Mouse (Mus musculus) kidney, adult 11 months (tissue): Measurements from ENCODE around the gene Polr2g.
A peak's percentile ranks its signal among the peaks of the same experiment; 100 is the strongest.
"Not testable (repeated sequence)": the region's sequence is repeated elsewhere in the genome, so short reads cannot be mapped to it uniquely, and the experiment has no call there.

ENCODE experiments used
- DNase-seq: peaks from one replicate; pipeline ENCODE4 v3.0.0; 2022

The Polr2g gene

GRCm38 (mm10) chr19:8798264-8798946 lies at the start of gene Polr2g:
TSS of gene Polr2g (minus strand) at chr19:8798577.
- DNase-seq = peak; percentile 93

- DNase-seq = peak; percentile 44
These were observed 46.2 kb upstream of the Polr2g start for GRCm38 (mm10) chr19:8844371-8845129.

- no peak for DNase-seq
These were observed 44.6 kb upstream of the Polr2g start for GRCm38 (mm10) chr19:8842961-8843360.

- DNase-seq = no peak
These were observed 42.6 kb upstream of the Polr2g start for GRCm38 (mm10) chr19:8841012-8841411.

GRCm38 (mm10) chr19:8839908-8840791 lies 41.8 kb upstream of the Polr2g start:
- peak; percentile 85 for DNase-seq

GRCm38 (mm10) chr19:8839103-8839907 lies 40.9 kb upstream of the Polr2g start, which contains the start of gene Gng3:
TSS of gene Gng3 (minus strand) at chr19:8839194.
- DNase-seq = no peak

- DNase-seq = peak; percentile 68
These were observed 39.8 kb upstream of the Polr2g start for GRCm38 (mm10) chr19:8838041-8838730.

- DNase-seq = peak; percentile 88
These were observed 38.9 kb upstream of the Polr2g start, which contains the start of gene Bscl2 for GRCm38 (mm10) chr19:8837251-8837791. TSS of gene Bscl2 (plus strand) at chr19:8837467.

- DNase-seq = not testable (repeated sequence)
These were observed 38.0 kb upstream of the Polr2g start for GRCm38 (mm10) chr19:8836327-8836726.

GRCm38 (mm10) chr19:8832971-8833370 lies 34.6 kb upstream of the Polr2g start:
- no peak for DNase-seq

GRCm38 (mm10) chr19:8831262-8831661 lies 32.9 kb upstream of the Polr2g start:
- DNase-seq = no peak

GRCm38 (mm10) chr19:8830664-8831063 lies 32.3 kb upstream of the Polr2g start:
- no peak for DNase-seq

- no peak for DNase-seq
These were observed 31.3 kb upstream of the Polr2g start, which contains the start of gene AC129217.1 for GRCm38 (mm10) chr19:8829660-8830059. TSS of gene AC129217.1 (plus strand) at chr19:8829773.

GRCm38 (mm10) chr19:8822696-8823095 lies 24.3 kb upstream of the Polr2g start:
- no peak for DNase-seq

- peak; percentile 54 for DNase-seq
These were observed 22.8 kb upstream of the Polr2g start for GRCm38 (mm10) chr19:8821146-8821545.

GRCm38 (mm10) chr19:8820424-8820956 lies 22.1 kb upstream of the Polr2g start:
- DNase-seq = peak; percentile 43

GRCm38 (mm10) chr19:8819596-8820423 lies 21.4 kb upstream of the Polr2g start, which contains the start of gene Hnrnpul2:
TSS of gene Hnrnpul2 (plus strand) at chr19:8820010.
- DNase-seq = peak; percentile 99

- peak; percentile 99 for DNase-seq
These were observed 20.6 kb upstream of the Polr2g start, which contains the start of gene Ttc9c for GRCm38 (mm10) chr19:8818801-8819595. TSS of gene Ttc9c (minus strand) at chr19:8819333.

GRCm38 (mm10) chr19:8818301-8818798 lies 20.0 kb upstream of the Polr2g start:
- DNase-seq = no peak
